Mouse (Mus musculus) C2C12 (cell line): ENCODE data around the gene Zic3.

Source experiments
- CEBPB ChIP-seq: IDR thresholded peaks from one replicate; pipeline ENCODE4 v1.6.1; 2011; ENCODE audit warnings: low read depth, mild to moderate bottlenecking, control low read depth, moderate library complexity
- CTCF ChIP-seq: IDR thresholded peaks from one replicate; pipeline ENCODE4 v1.5.1; 2011; ENCODE audit not compliant: control insufficient read depth, insufficient read depth, insufficient read length
- FOSL1 ChIP-seq: IDR thresholded peaks from one replicate; pipeline ENCODE4 v1.8.0; 2011; ENCODE audit warnings: mild to moderate bottlenecking, low read length; ENCODE audit not compliant: poor library complexity, insufficient read depth, severe bottlenecking
- MAX ChIP-seq: IDR thresholded peaks from one replicate; pipeline ENCODE4 v1.6.1; 2011; ENCODE audit warnings: mild to moderate bottlenecking, control low read depth
- MYOD1 ChIP-seq: IDR thresholded peaks from one replicate; pipeline ENCODE4 v1.6.1; 2011; ENCODE audit warnings: low read depth; ENCODE audit not compliant: control insufficient read depth, insufficient read length
- MYOG ChIP-seq: IDR thresholded peaks from one replicate; pipeline ENCODE4 v1.6.1; 2011; ENCODE audit not compliant: control insufficient read depth, insufficient read length; ENCODE audit errors: extremely low read depth
- USF1 ChIP-seq: IDR thresholded peaks from one replicate; pipeline ENCODE4 v1.6.1; 2011; ENCODE audit warnings: low read depth, mild to moderate bottlenecking, control low read depth, moderate library complexity

DNA sequence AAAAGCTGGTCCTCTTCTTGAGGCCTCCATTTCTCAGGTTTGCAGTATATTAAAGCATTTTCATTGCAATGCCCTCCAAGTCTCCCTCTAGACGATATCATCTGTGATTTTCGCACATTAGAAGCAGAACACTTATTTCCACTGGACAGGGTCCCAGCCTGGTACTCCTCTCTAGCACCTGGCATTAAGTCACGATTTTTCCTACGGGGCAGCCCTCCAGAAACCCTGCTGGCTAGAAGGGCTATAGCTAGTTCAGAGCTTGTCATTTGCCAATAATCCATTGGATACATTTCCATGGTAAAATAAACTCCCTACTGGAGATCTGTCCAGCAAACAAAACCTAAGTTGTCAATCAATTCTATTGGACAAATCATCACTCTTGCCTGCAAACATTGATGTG is 40.1 kb upstream of the Zic3 start:
- no peak for TF ChIP-seq CTCF
- no peak for TF ChIP-seq FOSL1
- no peak for TF ChIP-seq MAX
- no peak for TF ChIP-seq MYOD1
- TF ChIP-seq CEBPB: no peak
- no peak for TF ChIP-seq MYOG
- TF ChIP-seq USF1: no peak
